Mouse (Mus musculus) thymus, adult 2 months (tissue): Measurements from ENCODE around the gene Fam171a2.

ENCODE experiments used
- CTCF ChIP-seq: fragments of 200-500 bp; IDR thresholded peaks from 2 replicates; pipeline ENCODE4 v1.5.1; 2012; ENCODE audit warnings: mild to moderate bottlenecking, control low read depth, low read length, moderate library complexity, borderline replicate concordance; ENCODE audit not compliant: control insufficient read depth, poor library complexity, insufficient read depth; ENCODE audit errors: extremely low read depth
- POLR2A ChIP-seq: fragments of 200-500 bp; IDR thresholded peaks from 2 replicates; pipeline ENCODE4 v1.6.1; 2012; ENCODE audit warnings: mild to moderate bottlenecking, low read length, control low read depth, moderate library complexity; ENCODE audit not compliant: control insufficient read depth, poor library complexity, insufficient read depth; ENCODE audit errors: extremely low read depth

GRCm38 (mm10) chr11:102431018-102431645 lies 16.4 kb downstream of the Fam171a2 start:
- TF ChIP-seq POLR2A (no peak), CTCF (peak; percentile 52; the same call in 1 of the 2 replicates)
